Mouse (Mus musculus) embryo, embryonic 11.5 days (tissue): ENCODE data around the gene Cacng3.

ENCODE experiments used
- DNase-seq: peaks from one replicate; pipeline ENCODE4 v3.0.0-alpha.2; 2012; ENCODE audit warnings: low read depth, low spot score

Gene Cacng3

DNA sequence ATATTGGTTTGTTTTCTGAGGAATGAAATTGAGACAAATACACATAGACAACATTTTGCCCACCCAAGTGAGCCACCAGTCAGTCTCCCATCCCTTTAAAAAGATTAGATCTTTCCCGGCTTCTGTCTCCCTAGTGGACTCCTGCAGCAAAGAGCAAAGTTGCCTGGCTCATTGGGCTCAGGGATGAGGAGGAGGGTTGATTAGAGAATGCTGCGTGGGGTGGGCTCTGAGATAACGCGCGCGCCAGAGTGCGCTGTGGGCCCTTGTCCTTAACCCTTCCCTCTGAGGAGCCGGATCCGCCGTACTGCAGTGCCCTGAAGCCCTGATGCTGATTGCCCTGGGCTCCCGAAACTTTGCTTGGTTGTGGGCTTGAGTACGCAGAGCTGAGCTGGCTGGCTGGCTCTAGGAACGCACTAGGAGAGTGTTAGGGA is at the start of gene Cacng3:
Cacng3 (plus strand) TSS at position 51 of the 431 bp plus-strand sequence.
- no peak for DNase-seq

DNA sequence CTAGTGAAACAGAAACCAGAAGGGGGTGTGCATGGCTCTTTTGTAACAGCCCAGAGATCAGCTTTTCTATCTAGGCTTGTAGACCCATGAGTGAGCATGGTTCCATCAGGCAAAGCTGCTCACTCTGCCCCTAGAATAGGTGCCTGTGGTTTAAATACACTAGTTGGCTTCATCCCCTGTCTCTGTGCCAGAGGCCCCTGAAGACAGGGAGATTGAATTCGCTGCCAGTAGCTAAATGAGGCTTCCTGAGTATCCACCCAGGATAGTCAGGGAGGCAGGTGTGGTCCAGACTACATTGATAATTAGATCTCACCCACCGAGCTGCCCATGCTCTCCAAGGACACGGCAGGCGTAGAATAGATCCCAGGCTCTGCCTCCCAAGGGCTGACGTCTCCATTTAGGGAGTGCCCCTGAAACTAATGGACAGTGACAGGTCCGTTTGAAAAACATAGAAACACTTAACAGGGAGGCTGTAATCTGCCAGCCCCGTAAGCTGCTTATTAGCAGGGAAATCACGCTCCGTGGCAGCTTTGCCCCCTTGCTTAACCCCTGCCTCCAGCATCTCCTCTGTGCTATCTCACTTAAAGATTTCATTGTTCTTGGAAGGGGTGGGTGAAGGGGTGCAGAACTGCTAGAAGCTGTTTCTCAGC is 48.0 kb upstream of the Cacng3 start:
- DNase-seq: no peak

GRCm38 (mm10) chr7:122623753-122624152 is 46.5 kb upstream of the Cacng3 start:
- no peak for DNase-seq

DNA sequence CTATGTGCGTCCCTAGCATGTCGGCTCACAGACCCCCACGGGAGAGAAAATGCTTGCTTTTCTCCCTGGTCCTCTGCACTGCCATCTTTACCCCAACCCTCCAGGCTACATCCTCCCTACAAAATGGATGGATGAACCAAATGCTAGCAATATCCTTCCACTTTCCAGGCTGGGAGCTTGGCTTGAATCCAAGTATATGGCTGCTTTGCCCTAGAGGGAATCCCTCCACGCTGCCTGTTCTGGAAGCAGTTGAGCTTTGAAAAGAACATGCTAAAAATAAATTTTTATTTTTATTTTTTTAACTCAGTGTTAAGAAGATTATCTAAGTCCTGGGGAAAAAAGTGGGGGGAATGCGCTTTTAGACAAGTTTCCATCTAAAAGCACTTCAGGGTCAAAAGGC is 42.2 kb upstream of the Cacng3 start:
- DNase-seq: no peak

GRCm38 (mm10) chr7:122630386-122630785 is 39.9 kb upstream of the Cacng3 start:
- no peak for DNase-seq

DNA sequence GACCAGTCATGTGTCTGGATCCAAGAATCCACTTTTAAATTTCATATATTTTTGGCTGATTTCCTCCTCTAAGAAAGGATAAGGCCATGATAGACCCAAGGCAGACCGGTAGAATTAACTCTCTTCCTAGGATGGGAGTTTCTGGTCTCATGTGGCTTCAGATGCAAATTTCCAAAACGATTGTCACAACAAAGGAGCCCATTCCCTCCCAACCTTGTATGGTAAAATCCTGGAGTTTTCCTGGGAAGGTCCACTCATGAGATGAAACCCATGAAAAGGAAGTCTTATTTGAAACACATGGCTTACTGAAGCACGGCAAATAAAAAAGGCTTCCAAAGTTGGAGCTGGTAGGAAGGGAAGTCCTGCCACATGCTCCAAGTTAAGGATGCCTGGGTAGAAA is 39.1 kb upstream of the Cacng3 start:
- DNase-seq: no peak

GRCm38 (mm10) chr7:122632946-122633345 is 37.3 kb upstream of the Cacng3 start:
- no peak for DNase-seq

- DNase-seq: no peak
Measured at GRCm38 (mm10) chr7:122633463-122633862, 36.8 kb upstream of the Cacng3 start.

GRCm38 (mm10) chr7:122643676-122644075 is 26.6 kb upstream of the Cacng3 start:
- DNase-seq: no peak

DNA sequence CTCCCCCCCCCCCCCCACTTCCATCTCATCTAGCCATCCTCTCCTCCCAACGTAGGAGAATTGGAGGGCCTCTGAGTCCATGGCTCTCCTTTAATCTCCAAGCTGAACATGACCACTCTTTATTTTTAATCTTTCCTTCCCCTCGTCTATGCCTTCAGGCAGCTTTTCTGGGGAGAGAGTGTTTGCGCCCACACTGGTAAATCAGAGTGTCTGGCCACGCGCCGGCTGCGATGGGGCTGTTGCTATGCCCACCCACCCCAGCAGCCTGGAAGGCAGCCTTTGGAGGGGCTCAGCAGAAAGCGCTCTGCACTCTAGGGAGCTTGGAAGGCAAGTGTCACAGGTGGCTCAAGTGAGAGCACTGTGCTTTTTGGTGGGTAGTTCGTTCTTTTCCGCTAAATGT is 21.0 kb upstream of the Cacng3 start:
- DNase-seq: no peak

- DNase-seq: no peak
Measured at GRCm38 (mm10) chr7:122652523-122652922, 17.8 kb upstream of the Cacng3 start.

- no peak for DNase-seq
Measured at GRCm38 (mm10) chr7:122656671-122657070, 13.6 kb upstream of the Cacng3 start.

- DNase-seq: no peak
Measured at GRCm38 (mm10) chr7:122657423-122658126, 12.7 kb upstream of the Cacng3 start.

DNA sequence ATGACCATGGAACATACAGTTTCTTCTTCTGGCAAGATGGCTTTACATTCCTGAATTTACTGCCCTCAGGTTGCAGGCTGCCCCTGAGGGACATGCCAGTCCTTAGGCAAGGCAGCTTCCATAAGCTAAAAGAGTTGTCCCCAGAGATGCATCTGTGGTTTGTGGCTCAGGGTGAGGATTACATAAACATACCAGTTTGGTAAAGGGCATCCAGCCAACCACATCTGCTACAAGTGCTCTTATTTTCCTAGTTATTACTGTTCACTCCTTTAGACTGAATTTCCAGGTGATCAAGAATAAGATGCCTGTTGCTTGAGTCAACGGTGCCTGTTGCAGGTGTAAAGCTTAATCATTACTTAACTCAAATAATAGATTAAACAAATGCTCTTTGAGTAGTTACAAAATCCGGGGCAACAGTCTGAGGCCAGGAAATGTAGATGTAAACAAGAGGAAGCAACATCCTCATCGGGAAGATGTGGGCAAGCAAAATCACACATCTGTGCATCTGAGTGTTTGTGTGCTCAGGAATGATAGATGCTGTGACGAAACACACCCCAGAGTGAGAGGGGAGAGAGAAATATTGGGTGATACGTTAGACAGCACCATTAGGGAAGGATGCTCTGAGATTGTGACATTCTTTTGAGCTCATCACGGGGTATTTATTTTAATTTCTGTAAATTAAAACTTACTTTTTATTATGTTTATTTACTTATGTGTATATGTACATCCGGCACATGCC is 4.8 kb upstream of the Cacng3 start:
- no peak for DNase-seq

- DNase-seq: peak; percentile 22
Measured at GRCm38 (mm10) chr7:122667903-122668302, 2.4 kb upstream of the Cacng3 start.

DNA sequence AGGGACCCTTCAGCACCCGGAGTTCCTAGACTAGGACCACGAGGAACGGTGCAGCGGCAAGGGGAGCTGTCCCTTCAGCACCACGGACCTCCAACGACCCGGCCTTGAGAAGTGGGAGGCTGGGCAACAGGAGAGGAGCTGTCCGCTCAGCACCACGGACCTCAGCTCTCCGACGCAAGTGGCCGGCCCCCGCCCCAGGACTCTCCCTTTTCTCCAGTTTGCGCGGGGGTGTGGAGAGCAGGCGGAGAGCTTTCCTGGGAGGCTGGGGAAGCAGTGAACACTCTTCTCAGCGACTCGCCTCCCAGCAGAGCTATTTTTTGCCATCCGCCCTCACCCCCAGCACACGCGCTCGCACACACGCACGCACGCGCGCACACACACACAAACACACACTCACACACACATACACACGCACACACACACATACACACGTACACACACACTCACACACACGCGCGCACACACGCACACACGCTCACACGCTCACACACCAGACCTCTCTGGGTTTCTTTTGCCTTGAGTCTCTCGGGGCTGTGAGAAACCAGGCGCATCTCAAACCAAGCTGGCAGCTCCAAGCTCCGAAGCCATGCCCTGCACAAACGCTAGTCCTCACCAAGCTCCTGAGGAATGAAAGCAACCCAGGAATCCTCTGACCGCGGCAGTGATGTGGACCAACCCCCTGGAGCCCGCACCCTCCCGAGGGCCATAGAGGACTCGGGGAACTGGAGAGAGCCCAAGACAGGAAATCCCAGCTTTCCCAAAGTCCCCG is 765 bp downstream of the Cacng3 start:
- peak; percentile 90 for DNase-seq

DNA sequence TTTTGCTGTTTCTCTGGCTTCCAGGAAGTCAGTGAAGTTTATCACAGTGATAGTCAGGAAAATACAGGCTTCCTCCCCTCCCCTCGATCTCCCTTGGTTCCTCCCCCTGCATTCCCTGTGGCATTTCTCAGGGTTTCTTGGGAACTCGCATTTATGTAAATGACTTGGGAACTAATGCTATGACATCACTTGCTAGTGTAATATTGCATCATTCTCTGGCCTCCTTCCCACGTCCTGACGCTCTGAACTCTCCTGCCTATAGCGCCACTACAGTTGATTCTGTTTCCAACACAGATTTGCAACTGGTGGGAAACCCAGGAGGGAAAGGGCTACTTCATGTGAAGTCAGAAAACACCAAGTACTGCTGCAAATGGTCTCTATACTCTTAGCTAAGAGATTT is 2.7 kb downstream of the Cacng3 start:
- no peak for DNase-seq

DNA sequence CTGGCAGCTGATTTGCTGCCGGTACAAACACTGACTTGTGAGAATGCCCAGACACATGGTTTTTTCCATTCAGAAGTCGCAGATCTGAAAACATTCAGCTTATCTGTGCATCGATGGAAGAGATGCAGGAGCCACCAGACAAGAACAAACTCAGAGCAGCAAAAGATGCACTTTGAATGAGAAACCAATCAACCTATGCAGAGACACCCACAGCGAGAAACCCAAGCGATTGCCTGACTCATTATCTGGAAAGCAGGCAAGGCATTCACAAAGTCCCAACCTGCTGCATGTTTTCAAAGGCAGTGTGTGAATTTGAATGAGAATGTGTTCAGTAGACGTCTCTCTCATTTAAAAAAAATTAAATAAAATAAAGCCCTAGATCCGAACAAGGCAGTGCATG is 4.9 kb downstream of the Cacng3 start:
- DNase-seq: no peak

DNA sequence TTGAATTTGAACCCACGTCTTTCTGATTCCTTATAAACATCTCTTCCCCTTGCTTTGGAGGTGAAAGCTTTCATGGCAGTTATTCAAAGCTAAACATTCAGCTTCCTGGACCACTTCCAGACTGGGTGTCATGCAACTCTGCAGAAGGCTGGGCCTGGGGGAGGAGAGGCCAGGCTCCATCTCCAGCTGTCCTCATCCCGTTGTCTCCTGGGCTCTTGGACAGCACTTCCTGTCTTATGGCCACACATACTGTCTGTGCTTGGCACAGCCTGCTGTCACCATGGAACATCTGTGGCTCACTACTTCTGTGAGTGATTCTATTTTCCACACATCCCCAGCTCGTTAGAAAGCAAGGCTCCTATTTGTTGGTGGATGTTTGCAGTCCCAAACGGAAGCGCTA is 31.5 kb downstream of the Cacng3 start:
- no peak for DNase-seq

DNA sequence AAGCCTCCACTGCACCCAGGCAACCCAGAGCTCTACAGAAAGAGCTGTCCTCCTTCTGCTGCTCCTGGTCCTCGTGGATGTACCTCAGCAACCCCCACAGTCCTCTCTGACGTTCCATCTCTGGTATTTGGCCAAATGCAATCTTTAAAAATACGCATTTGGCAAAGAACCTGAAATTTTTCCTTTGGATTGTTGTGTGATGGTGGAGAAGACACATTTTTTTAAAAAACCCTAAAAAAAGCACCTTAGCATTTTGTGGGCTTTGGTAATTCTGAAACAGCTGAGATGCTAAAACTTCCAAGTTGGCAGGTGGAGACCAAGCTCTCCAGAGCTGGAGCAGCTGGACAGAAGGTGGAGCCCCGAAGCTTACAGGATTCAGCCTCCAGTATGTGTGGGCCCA is 32.2 kb downstream of the Cacng3 start:
- DNase-seq: no peak

DNA sequence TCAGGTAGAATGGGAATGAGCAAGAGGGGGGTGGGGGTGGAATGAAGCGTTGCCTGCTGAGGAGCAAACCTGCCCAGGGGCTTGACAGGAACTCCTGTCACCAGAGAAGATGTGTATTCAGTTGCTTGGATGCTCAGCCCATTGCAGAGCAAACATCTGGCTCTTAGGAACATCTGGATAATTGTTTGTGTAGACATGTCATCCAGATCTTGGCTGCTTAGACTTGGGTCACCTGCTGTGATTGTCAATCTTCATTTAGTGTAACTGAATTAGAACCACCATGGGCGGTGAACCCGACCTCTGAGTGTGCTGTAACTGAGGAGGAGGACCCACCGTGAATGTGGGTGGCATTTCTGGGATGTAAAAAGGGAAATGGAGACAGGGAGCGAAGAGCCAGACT is 36.4 kb downstream of the Cacng3 start:
- no peak for DNase-seq

DNA sequence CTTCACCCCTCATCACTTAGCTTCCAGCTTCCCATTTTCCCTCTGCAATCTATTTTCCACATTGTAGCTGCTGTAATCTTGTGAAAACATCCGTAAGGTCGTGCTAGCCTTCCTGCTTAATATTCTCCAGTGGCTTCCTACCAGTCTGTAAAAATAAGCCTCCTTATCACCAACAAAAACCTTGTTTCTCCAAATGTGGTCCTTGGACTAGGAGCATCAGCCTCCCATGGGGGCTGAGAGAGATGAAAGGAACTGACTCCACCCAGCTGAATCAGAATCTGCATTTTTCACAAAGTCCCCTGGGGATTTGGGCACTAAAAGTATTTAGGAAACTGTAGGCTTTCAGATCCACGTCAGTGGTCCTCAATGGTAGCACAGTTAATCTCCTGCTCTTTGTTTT is 46.0 kb downstream of the Cacng3 start:
- no peak for DNase-seq
